Mouse (Mus musculus) c-Kit-positive CD71-negative TER-119-negative erythroid progenitor cells, embryonic 14.5 days (primary cell): ENCODE measurements around the gene Sbk1.
"Not testable (repeated sequence)": the region's sequence is repeated elsewhere in the genome, so short reads cannot be mapped to it uniquely, and the experiment has no call there.

Experiments used
- DNase-seq: peaks from one replicate; pipeline ENCODE4 v3.0.0-alpha.2; 2013; ENCODE audit warnings: low read depth

Sbk1 gene

DNA sequence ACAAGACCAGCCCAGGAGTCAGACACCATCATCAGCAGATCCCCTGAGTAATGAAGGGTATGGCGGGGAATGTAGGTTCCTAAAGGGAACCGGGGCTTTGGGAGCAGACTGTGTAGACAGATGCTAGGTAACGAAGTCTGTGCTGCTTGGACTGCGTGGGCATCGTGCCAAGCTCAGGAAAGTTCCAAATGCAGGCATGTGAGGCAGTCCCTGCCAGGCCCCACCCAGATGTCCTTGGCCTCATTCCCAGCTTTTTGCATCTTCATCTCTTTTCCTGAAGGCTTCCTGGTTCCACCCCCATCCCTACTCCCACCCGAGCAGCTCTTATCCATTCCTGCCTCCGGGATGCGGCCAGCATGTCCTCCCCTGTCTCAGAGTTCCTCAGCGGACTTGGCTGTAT, 6.5 kb upstream of the Sbk1 start:
- no peak for DNase-seq

DNA sequence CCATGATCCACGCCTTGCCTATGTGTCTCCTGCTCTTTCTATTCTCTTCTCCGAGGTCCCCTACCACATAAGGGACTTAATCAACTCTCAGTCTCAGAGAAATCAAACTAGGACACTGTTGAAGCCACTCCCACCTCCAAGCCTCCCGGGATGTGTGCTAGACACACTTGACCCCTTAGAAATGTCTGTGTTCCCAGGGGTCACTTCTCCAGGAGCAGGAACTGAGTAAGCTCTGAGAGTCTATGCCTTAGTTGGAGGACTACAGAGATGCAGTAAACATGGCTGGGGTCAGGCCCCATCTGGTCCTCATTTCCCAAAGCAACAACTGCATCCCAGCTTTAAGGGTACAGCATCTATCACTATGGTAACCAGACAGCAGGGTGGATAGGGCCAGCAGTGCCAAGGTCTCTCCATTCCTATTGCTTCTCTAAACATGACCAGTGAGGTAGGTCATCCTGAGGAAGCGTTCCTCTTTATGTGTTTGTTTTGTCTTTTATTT, 6.0 kb upstream of the Sbk1 start:
- DNase-seq = no peak

DNA sequence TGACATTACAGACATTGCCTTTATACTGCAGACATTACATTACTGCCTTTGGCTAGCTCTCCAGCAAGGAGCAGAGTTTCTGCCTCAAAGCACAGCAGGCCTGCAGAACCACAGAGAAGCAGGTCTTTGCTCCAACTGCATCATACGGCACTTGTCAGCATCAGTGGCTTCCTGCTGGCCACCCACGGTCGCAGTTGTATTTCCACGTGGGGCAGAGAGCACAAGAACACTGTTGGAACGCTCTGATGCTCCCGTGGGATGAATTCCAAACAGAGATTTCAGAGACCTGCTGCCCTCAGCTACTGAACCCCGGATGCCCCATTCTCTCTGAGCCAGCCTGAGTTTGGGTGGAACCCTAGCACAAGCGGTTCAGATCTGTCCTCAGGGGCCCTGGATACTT, 4.8 kb upstream of the Sbk1 start:
- DNase-seq = no peak

DNA sequence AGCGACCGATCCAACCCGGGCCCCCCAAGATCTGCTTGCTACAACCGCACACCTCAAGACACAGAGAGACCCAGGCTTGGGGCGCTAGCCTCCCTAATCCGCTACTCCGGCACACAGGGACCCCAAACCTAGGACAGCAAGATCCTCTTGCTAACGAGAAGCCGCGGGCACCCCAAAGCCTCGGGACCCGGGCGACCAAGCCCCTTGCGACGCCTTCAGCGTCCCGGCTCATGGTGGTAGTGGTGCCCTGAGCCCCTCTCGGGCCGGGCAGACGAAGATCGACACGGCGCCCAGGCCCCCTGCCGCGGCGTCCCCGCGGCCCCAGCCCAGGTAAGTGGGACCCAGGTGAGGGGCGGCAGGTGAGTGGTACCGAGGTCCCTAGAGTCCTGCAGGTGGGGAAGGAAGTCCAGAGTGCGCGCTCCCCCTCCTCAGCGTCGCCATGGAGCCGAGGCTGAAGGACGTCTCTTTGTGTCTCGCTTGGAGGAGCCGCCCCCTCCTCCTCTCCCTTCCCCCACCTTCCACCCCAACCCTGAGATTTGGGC, 422 bp downstream of the Sbk1 start:
- DNase-seq = no peak

DNA sequence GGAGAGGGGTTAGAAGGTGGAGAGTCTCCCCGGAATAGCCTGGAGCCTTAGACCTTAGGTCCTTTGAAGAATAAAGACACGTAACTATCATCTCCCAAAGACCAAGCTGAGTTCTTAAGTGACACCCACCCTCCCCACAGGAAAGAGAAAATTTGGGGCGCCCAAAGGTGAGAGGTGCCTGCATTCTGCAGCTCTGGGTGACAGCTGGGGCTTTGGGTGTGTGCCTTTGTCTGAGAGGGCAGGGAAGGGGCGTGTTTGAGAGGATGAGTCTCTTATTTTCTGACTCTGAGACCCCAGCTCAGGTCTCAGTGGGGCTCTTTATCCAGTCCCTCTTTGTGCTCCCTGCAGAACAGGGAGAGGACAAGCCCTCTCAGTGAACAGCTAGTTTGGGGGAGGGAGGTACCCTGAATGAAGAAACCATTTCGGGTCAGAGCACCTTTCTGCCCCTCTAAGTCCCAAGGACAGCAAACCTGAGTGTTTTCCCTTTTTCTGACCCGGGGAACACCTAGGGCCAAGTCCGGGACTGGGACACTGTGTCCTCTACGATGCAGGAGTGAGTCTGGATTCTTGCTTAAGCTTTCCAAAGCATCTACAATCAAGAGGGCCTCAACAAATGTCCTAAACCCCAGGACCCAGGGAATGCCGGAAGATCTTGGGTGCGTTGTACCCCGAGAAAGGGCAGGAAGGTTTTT, 1.1 kb downstream of the Sbk1 start:
- DNase-seq = no peak

DNA sequence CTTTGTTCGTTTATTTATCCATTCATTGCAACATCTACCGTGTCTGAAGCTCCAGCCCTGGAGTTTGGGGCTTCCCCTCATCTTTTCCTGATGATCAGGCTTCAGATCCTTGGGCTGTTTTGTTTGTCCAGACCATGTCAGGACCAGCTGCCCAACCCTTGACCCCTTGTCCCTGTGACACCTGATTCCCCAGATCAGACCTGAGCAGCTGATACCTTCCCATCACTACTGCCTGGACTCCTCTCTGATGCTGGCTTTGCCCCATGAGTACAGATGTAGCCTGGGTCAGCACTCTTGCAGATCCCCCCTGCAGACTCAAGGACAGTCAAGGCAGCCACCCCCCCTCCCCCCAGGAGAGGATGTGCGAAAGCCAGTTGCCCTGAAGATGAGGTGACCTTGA, 1.7 kb downstream of the Sbk1 start:
- no peak for DNase-seq

DNA sequence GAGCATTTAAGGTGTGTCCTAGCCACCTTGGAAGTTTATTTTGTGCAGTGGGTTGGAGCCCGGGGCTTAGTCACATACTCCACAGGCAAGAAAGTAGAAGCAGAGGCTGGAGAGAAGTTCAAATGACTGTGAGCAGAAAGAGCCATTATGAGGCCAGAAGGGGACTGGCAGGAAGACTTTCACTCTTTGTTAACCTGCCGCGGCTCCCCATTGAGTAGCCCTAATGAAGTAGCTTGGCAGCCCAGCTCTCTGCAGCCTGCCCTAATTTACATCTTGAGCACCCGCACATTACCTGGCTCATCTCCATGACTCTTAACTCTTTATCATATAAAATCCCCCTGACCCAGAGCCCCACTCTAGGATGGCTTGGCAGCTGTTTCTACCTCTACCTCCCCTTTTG, 2.2 kb downstream of the Sbk1 start:
- no peak for DNase-seq

DNA sequence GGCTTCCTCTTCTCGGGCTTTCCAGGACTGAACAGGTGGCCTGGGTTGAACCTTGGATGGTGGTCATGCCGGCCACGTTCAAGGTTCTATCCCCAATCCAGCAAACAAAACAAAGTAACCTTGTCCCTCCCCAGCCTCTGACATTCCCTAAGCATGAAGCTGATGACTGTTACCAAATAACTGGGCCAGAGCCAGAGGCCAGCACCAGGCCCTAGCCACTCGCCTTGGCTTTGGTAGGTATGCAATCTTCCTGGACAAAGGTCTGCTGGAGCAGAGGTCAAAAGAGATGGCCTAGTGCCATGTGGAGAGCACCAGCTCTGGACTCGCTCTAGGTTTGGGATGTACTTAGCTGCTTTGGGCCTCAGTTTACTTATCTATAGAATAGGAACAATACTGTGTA, 3.3 kb downstream of the Sbk1 start:
- no peak for DNase-seq

DNA sequence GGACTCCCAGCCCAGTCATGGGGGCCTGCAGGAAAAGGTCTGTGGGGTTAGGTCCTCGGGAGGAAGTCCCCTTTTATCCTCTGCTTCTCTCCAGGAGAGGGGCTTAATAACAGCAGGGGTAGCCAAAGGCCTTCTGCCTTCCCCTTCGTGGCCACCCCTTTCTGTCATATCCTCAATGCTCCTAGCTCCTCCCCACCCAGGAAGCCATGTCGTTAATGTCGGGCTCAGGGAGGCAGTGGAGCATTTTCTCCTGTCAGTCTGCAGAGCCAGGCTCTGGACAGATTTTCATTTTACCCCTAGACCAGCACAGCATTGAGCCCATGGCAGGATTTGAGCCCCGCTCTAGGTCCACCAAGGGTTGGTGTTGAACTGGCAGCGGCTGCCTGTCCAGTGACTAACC, 3.9 kb downstream of the Sbk1 start:
- no peak for DNase-seq

DNA sequence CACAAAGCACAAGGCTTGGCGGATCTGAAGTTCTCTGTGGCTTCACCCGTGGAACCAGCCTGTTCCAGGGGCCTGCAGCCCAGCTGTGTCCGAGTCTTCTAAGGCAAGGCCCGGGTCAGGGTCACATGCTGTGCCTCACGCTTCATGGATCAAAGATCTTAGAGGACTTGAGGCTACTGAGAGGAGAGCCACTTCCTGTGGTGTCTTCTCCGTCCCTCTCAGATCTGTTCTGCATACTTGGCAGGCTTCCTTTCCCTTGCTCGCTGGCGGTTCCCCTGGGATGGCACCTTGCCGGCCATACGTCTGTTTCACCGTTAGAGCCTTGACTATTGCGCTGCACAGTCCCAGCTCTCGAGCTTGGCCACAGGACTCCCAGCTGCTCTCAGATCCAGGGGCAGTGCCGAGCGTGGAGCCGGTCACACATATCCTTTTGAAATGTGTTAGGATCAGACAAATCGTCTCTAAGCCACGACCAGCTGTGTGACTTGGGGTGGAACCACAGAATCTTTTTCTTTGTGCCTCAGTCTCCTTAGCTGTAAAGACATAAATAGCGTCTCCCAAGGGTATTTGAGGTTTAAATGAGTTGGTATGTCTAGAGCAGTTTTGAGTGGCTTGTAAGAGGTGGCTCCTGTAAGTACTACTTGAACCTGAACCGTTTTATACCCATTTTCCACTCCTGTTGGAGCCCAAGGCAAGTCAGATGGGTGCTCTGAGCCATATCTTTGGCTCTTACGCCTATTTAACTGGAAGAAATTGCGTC, 5.3 kb downstream of the Sbk1 start:
- no peak for DNase-seq

DNA sequence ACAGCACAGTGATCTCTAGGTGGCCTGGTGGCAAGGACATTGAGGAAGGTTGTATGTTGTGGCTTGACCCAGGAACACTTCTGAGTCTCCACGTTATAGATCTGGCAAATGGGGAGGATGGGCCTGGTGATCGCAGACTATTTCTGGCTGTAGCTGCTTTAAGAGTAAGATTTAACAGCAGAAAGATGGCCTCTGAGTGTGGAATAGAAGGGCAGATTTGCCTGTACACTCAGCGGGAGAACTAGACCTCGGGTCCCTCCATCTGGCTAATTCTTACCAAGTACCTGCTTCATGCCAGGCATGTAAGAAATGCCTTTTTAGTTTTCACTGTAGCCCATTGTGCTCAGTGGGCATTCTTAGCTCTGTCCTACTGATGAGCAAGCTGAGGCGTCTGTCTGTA, 6.4 kb downstream of the Sbk1 start:
- DNase-seq = no peak

DNA sequence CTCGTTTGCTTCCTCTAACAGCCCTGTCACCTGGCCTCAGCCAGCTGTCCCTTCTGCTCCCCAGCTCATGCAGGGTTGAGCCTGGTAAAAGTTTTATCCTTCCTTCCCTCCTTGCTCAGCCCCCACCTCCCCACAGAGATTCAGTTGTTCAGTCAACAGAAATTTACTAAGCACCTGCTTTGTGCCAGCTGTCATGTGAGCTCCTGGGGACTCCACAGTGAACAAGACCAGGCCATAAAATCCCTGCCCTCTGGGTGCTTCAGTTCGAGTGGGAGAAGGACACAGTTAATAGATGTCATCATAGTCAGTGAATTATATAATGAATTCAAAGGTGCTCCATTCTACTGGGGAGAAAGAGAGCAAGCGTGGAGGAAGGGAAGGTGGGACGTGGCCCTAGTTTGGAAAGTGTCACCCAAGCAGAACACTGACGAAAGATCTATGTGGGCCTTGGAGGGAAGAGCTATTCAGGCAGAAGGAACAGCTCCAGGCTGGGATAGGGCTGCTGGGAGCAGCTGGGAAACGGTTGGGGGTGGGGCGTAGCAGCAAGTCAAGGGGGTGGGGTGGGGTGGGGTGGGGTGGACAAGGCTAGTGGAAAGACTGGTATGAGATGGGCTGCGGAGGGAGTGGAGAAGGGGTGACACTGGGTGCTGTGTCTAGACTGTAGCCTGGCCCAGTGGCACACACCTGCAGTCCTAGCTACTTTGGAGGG, 7.5 kb downstream of the Sbk1 start:
- DNase-seq = no peak

DNA sequence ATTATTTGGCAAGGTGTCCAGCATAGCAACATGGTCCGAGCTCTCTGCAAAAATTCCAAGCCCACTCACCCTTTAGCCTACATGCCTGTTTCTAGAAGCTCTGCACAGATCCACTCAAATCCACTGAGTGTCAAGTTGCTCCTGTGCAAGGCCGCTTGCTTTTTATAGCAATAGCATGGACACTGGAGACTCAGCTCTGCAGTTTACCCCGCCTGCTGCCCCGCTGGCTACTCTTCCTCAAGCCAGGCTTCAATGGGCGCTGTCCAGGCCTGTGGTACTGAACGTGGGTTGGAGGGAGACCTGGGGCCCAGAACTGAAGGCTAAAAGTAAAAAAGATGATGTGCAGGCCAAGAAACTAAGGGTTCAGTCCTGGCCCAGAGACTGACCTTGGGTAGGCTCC, 8.3 kb downstream of the Sbk1 start:
- DNase-seq = no peak

DNA sequence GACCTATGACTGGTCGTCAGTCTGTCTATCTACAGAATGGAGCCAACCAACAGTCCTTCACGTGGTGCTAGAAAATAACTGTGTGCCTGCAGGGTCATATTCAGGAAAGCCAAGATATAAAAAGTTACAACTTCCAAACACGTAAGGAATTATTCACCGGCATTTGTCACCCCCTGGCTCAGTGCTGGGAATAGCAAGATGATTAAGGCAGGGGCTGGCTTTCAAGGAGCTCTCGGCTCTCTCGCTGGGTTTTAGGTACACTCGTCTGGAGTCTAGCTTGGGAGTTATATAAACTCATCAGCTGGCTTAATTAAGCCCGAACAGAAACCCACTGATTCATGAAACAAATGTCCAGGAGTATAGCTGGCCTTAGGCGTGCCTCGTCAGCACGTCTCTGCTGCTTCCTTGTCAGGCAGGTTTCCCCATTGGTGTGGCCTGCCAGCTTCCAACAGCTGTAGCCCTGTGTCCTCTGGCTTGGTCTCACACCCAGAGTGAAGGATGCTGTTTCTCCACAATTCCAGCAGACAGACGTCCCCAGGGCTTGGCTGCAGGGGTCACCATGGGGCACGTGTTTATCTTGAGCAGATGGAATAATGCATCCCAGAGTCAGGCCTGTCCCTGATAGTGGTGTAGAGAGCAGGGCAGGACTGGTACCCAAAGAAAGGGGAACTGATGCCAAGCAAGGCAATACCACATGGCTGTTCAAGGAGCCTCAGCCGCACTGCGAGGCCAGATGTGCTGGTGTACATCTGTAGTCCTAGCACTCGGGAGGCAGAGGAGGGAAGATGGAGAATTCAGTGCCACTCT, 9.7 kb downstream of the Sbk1 start:
- no peak for DNase-seq

DNA sequence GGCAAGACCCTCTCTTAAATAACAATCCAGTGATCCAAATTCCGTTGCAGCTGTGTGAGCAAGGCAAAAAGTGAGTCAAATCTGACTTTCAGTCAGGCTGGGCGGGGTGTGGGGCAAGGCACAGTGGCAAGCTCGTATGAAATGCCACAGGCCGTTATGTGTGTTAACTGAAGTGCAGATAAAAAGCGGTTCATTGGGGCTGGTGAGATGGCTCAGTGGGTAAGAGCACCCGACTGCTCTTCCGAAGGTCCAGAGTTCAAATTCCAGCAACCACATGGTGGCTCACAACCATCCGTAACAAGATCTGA, 10.2 kb downstream of the Sbk1 start:
- DNase-seq = not testable (repeated sequence)

DNA sequence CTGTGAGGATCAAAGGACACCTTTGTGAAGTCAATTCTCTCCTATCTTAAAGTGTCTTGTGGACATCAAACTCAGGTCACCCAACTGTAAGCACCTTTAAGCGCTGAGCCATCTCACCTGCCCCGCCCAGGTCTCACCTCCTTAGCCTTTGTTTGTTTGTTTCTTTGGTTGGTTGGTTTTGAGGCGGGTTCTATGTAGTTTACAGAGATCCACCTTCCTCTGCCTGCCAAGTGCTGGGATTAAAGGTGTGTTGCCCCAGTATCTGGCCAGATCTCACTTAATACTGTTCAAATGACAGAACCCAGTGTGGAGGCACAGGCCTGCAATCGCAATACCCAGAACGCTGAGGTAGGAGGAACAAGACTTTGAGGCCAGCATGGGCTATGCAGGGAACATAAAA, 11.6 kb downstream of the Sbk1 start:
- DNase-seq = no peak

DNA sequence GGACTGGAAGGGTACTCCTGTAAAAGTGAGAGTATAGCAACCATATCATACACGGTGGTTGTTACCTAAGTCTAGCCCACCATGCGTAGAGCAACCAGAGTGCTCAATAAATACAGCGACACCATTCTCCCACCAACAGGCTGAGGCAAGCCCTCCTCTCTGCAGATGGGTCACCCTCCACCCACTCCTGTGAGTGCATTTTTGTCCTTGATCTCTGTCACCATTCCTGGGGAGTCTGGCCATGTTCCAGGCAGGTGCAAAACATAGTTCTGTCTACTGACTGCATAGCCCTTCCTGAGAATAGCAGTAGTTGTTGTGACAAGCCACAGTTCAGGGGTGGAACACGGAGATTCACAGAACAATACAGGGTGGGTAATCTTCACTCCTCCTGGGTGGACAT, 12.0 kb downstream of the Sbk1 start:
- no peak for DNase-seq

DNA sequence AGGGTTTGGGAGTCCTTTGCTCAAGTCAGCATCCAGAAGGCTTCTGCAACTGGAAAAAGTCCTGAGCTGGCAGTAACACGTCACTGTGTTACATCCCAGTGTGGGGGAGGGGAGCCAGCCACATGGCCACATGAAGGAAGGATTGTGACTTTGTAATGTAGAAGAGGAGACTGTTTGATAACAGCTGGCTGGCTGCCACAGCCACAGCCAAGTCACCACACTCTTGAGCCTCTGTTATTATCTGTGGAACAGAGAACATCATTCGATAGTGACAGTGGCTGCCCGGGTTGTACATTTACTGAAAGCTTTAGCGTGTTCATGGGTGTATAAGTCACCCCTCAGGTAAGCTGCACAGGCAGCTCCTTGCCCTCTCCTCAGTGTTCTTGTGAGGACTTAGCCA, 12.4 kb downstream of the Sbk1 start:
- DNase-seq = no peak

DNA sequence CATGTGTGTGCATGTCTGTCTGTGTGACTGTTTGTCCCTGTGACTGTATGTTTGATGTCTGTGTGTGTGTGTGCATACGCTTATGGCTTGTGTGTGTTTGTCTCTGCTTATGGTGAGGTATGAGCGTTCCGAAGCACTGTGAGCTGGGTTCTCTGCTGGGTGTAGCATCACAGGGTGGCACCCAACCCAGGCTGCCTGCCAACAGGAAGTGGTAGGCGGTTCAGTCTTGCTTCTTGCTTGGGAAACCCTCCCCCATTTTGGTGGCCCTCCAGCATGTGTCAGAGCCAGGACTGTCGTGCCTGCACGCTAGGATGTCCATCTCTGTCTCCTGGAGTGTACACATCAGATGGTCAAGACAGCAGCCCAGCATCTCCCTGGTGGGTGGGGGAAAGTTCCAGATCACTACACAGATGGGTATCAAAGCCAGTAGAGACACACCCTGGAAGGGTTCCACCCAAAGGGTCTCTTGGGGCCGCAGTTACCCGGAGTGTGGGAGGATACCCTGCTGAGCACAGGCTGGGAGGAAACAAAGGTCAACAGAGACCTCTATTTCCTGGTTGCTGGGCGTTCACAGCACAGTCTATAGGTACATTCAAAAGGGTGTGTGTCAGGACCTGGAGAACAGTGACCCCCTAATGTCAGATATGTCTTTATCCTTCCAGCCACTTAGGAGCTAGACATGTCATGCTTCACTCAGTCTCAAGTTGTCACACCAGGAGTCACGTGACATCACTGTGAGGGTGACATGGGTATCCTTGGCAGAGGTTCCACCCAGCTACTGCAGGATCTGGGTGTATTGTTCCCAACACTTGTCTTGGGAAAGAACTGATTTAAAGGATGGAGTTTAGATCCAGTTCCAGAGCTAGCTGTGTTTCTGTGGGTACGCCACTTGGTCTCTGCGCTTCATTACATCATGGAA, 13.1 kb downstream of the Sbk1 start:
- no peak for DNase-seq

DNA sequence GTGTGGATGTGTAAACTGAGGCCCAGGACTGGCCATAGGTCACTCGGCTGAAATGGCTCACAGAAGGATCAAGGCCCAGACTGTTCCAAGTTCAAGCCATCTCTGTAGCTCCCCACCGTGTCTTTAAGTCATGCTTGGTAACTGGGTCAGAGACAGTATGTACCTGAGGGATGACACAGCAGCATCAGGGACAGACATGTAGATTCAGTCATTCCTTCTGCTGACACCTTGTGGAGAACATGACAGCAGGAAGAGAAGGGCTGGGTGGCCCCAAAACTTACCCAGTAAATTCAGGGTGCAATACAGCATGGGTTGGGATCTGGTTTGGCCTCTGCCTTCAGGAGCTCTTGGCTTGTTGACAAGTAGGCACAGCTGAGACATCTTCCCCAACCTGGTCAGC, 13.9 kb downstream of the Sbk1 start:
- DNase-seq = no peak

DNA sequence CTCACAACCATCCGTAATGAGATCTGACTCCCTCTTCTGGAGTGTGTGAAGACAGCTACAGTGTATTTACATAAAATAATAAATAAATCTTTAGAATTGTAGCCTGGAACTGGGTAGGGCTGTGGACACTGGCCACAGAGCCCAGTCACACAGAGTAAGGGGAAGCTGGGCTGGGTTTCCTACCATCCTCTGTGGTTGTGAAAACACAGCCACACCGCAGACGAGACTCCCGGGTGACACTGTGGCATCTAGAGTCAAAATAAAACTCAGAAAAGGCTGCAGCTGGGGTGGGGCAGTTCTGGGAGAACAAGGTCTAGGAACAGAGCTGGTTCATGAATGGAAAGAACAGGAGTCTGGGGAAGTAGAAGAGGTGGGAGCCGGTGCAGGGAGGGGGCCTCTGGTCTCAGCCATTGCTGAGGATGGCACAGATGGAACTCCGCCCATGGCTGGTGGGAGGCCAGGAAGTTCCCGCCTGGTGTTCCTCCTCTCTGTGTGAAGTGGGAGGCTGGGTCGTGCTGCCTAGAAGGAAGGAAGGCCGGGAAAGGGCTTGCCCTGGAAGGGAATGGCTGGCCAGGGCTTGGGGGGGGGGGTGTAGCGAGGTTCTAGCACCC, 15.2 kb downstream of the Sbk1 start:
- no peak for DNase-seq
